18 mouse cellular contexts compared by ENCODE assay signal in genomic region chr13:16529036-16529435, GRCm38 (mm10).
DNase-seq lines count a peak whose midpoint lies in the region; ATAC-seq lines count a peak whose summit lies in the region.
"Had no signal": no experiment of that assay in that cellular context is flagged by ENCODE, and none has a peak within 500 bp of the region (broad histone marks: within the 10 kb centered on the region; RNA-seq: fewer than 3 reads in every experiment).

No protein-coding gene starts in this region.

- DNase-seq in frontal cortex, postnatal 14 days (ENCODE audit: low spot score in 2 of 2), result no peak
- peak; percentile 38 for DNase-seq in layer of hippocampus, adult 9-11 months
- DNase-seq in layer of hippocampus, adult 9-10 months (ENCODE audit: low spot score), result no peak
- DNase-seq in right cerebral cortex, adult 18-20 months, result peak; percentile 38
- no peak for DNase-seq in right cerebral cortex, postnatal 14 days
- DNase-seq: adrenal gland, adult 8-10 months; adrenal gland, postnatal 36 days; cerebellum, adult 11 months; cerebellum, adult 2 months; cerebellum, adult 9-11 months; cerebellum, postnatal 36 days; embryo, embryonic 11 days; gastrocnemius, adult 2 months; gastrocnemius, postnatal 14 days; heart, adult 11 months had no signal

- ATAC-seq in frontal cortex, adult (ENCODE audit: low TSS enrichment), result peak; percentile 72
- ATAC-seq: activated CD4-positive, CD25-positive, alpha-beta regulatory T cell, adult 4 months; forebrain, embryonic 15.5 days had no signal

Comparison
In these comparisons a context has a peak if more than half of its experiments do, and no peak if none do; other contexts are left out.
1. DNase-seq: peak in layer of hippocampus, adult 9-11 months (single experiment) and right cerebral cortex, adult 18-20 months (single experiment); none in frontal cortex, postnatal 14 days (0 of 2), layer of hippocampus, adult 9-10 months (single experiment) and right cerebral cortex, postnatal 14 days (single experiment).